Comparison of ENCODE assay signal across 28 mouse cellular contexts in genomic region chr5:117457583-117457982, GRCm38 (mm10). TPM values are rescaled to one million over a fixed set of nuclear protein-coding genes. Genes with fewer than 3 reads are reported as not detected.
DNase-seq lines count a peak whose midpoint lies in the region; ATAC-seq lines count a peak whose summit lies in the region.
"Had no signal": no experiment of that assay in that cellular context is flagged by ENCODE, and none has a peak within 500 bp of the region (broad histone marks: within the 10 kb centered on the region; RNA-seq: fewer than 3 reads in every experiment).

No protein-coding gene starts in this region.

- peak; percentile 16 for DNase-seq in hindbrain, embryonic 10.5 days (ENCODE audit: low spot score)
- DNase-seq in hindbrain, embryonic 14.5 days (ENCODE audit: low spot score) = no peak
- no peak for DNase-seq in midbrain, embryonic 10.5 days (ENCODE audit: low spot score)
- no peak for DNase-seq in midbrain, embryonic 11.5 days (ENCODE audit: low spot score, missing footprints)
- DNase-seq in yolk sac, embryonic 10.5 days (ENCODE audit: low spot score) = peak; percentile 20
- DNase-seq in layer of hippocampus, adult 9-10 months (ENCODE audit: low spot score) = no peak
- DNase-seq in thymus, postnatal 14 days = no peak
- DNase-seq: adrenal gland, postnatal 14 days; B cell, adult 2 months; cerebellum, adult 11 months; cerebellum, adult 2 months; cerebellum, adult 9-11 months; cerebellum, postnatal 25 days; gastrocnemius, postnatal 10 days; gastrocnemius, postnatal 36 days; heart, adult 11 months; heart, postnatal 14 days; heart, postnatal 4 days had no signal

- peaks cover 44% of the 10 kb centered on the region for H3K4me1 ChIP-seq in hindbrain, embryonic 10.5 days (replicated peaks)
- no peaks in the 10 kb centered on the region for H3K4me1 ChIP-seq in hindbrain, embryonic 14.5 days (replicated peaks; ENCODE audit: control insufficient read depth, insufficient read depth, low read length)
- peaks cover 32% of the 10 kb centered on the region for H3K4me1 ChIP-seq in midbrain, embryonic 10.5 days
- H3K4me1 ChIP-seq in midbrain, embryonic 11.5 days (ENCODE audit: control insufficient read depth, insufficient read depth, low read length) = peaks cover 2% of the 10 kb centered on the region; the same call in 1 of the 2 replicates
- peaks cover 22% of the 10 kb centered on the region for H3K4me1 ChIP-seq in liver, embryonic 15.5 days (replicated peaks)
- H3K4me1 ChIP-seq: embryonic facial prominence, embryonic 12.5 days; embryonic facial prominence, embryonic 15.5 days; forebrain, embryonic 12.5 days; forebrain, embryonic 15.5 days had no signal

- no peak for ATAC-seq in hindbrain, embryonic 14.5 days (ENCODE audit: low FRiP score)
- no peak for ATAC-seq in midbrain, embryonic 11.5 days (ENCODE audit: low FRiP score)
- peak; percentile 66 for ATAC-seq in liver, embryonic 15.5 days (ENCODE audit: insufficient read depth)
- ATAC-seq: forebrain, embryonic 15.5 days; Patski had no signal

- H3K36me3 ChIP-seq in hindbrain, embryonic 10.5 days = no peaks in the 10 kb centered on the region
- H3K36me3 ChIP-seq in hindbrain, embryonic 14.5 days (replicated peaks; ENCODE audit: control insufficient read depth, insufficient read depth) = no peaks in the 10 kb centered on the region
- no peaks in the 10 kb centered on the region for H3K36me3 ChIP-seq in midbrain, embryonic 10.5 days
- H3K36me3 ChIP-seq in midbrain, embryonic 11.5 days (ENCODE audit: control insufficient read depth, insufficient read depth, low read length) = no peaks in the 10 kb centered on the region
- no peaks in the 10 kb centered on the region for H3K36me3 ChIP-seq in liver, embryonic 15.5 days (replicated peaks)
- H3K36me3 ChIP-seq: embryonic facial prominence, embryonic 12.5 days; embryonic facial prominence, embryonic 15.5 days; forebrain, embryonic 12.5 days; forebrain, embryonic 15.5 days; G1E; heart, embryonic 13.5 days; hindbrain, embryonic 13.5 days had no signal

- peak overlapping the region; percentile 69 for H3K27ac ChIP-seq in hindbrain, embryonic 10.5 days
- H3K27ac ChIP-seq in hindbrain, embryonic 14.5 days = no peak overlapping the region
- peak overlapping the region; percentile 52; the same call in 1 of the 2 replicates for H3K27ac ChIP-seq in midbrain, embryonic 10.5 days (replicated peaks)
- no peak overlapping the region for H3K27ac ChIP-seq in midbrain, embryonic 11.5 days (ENCODE audit: low read depth, low read length)
- H3K27ac ChIP-seq in liver, embryonic 15.5 days (replicated peaks) = no peak overlapping the region
- H3K27ac ChIP-seq: embryonic facial prominence, embryonic 12.5 days; embryonic facial prominence, embryonic 15.5 days; forebrain, embryonic 12.5 days; forebrain, embryonic 15.5 days; heart, embryonic 13.5 days; hindbrain, embryonic 13.5 days had no signal

- 61% methylated on average over 8 of the region's 8 CpGs for WGBS in hindbrain, embryonic 10.5 days
- 53% methylated on average over 8 of the region's 8 CpGs for WGBS in hindbrain, embryonic 14.5 days
- 83% methylated on average over 8 of the region's 8 CpGs for WGBS in midbrain, embryonic 10.5 days
- 74% methylated on average over 8 of the region's 8 CpGs for WGBS in midbrain, embryonic 11.5 days
- WGBS in liver, embryonic 15.5 days (ENCODE audit: insufficient replicate concordance) = 66% methylated on average over 8 of the region's 8 CpGs

- 0 out of 2 replicates have a peak overlapping the region, but pooled peaks have one; percentile 16 for H3K4me3 ChIP-seq in hindbrain, embryonic 10.5 days
- H3K4me3 ChIP-seq in hindbrain, embryonic 14.5 days (replicated peaks; ENCODE audit: low read length) = no peak overlapping the region
- H3K4me3 ChIP-seq in midbrain, embryonic 10.5 days = no peak overlapping the region
- no peak overlapping the region for H3K4me3 ChIP-seq in midbrain, embryonic 11.5 days (ENCODE audit: low read depth, low read length)
- H3K4me3 ChIP-seq in liver, embryonic 15.5 days (replicated peaks) = no peak overlapping the region
- H3K4me3 ChIP-seq: embryonic facial prominence, embryonic 12.5 days; embryonic facial prominence, embryonic 15.5 days; forebrain, embryonic 12.5 days; forebrain, embryonic 15.5 days; heart, embryonic 13.5 days; hindbrain, embryonic 13.5 days had no signal

- no peaks in the 10 kb centered on the region for H3K27me3 ChIP-seq in hindbrain, embryonic 10.5 days (ENCODE audit: insufficient read depth, poor library complexity, severe bottlenecking)
- H3K27me3 ChIP-seq in hindbrain, embryonic 14.5 days (ENCODE audit: control insufficient read depth, insufficient read depth, low read length) = no peaks in the 10 kb centered on the region
- no peaks in the 10 kb centered on the region for H3K27me3 ChIP-seq in midbrain, embryonic 10.5 days (ENCODE audit: low read depth, poor library complexity, severe bottlenecking)
- H3K27me3 ChIP-seq in midbrain, embryonic 11.5 days (ENCODE audit: control insufficient read depth, insufficient read depth, low read length) = no peaks in the 10 kb centered on the region
- H3K27me3 ChIP-seq in liver, embryonic 15.5 days = no peaks in the 10 kb centered on the region
- H3K27me3 ChIP-seq: CH12.LX; embryonic facial prominence, embryonic 12.5 days; embryonic facial prominence, embryonic 15.5 days; forebrain, embryonic 12.5 days; forebrain, embryonic 15.5 days; heart, embryonic 13.5 days; hindbrain, embryonic 13.5 days had no signal

- H3K9ac ChIP-seq in hindbrain, embryonic 14.5 days = no peak overlapping the region
- H3K9ac ChIP-seq in midbrain, embryonic 11.5 days (ENCODE audit: low read length) = no peak overlapping the region
- H3K9ac ChIP-seq in liver, embryonic 15.5 days = no peak overlapping the region
- H3K9ac ChIP-seq: embryonic facial prominence, embryonic 12.5 days; embryonic facial prominence, embryonic 15.5 days; forebrain, embryonic 12.5 days; forebrain, embryonic 15.5 days; heart, embryonic 13.5 days; hindbrain, embryonic 13.5 days had no signal

- H3K4me2 ChIP-seq in hindbrain, embryonic 14.5 days (replicated peaks) = no peak overlapping the region
- H3K4me2 ChIP-seq in midbrain, embryonic 11.5 days = no peak overlapping the region
- H3K4me2 ChIP-seq in liver, embryonic 15.5 days = no peak overlapping the region
- H3K4me2 ChIP-seq: embryonic facial prominence, embryonic 12.5 days; embryonic facial prominence, embryonic 15.5 days; forebrain, embryonic 12.5 days; forebrain, embryonic 15.5 days; heart, embryonic 13.5 days; hindbrain, embryonic 13.5 days had no signal

- H3K9me3 ChIP-seq in hindbrain, embryonic 10.5 days = 0 out of 2 replicates have a peak, but pooled peaks cover 8% of the 10 kb centered on the region
- H3K9me3 ChIP-seq in hindbrain, embryonic 14.5 days (ENCODE audit: control insufficient read depth, low read length) = peaks cover 5% of the 10 kb centered on the region; the same call in 1 of the 2 replicates
- H3K9me3 ChIP-seq in midbrain, embryonic 10.5 days (replicated peaks) = peaks cover 7% of the 10 kb centered on the region; the same call in 1 of the 2 replicates
- H3K9me3 ChIP-seq in midbrain, embryonic 11.5 days (ENCODE audit: control insufficient read depth, low read length) = peaks cover 2% of the 10 kb centered on the region; the same call in 1 of the 2 replicates
- H3K9me3 ChIP-seq in liver, embryonic 15.5 days (replicated peaks) = no peaks in the 10 kb centered on the region
- H3K9me3 ChIP-seq: embryonic facial prominence, embryonic 12.5 days; embryonic facial prominence, embryonic 15.5 days; forebrain, embryonic 15.5 days; hindbrain, embryonic 13.5 days had no signal

RNA-seq across cellular contexts. Expression of gene Ksr2, which starts 43.8 kb away (rescaled TPM):
- 0.92 and 2.1 TPM in 2 replicates for polyA plus RNA-seq in hindbrain, embryonic 10.5 days (2016; fragmentation: Nextera tagmentation; extraction: Ambion mirVana)
- 7.5 and 8.0 TPM in 2 replicates for polyA plus RNA-seq in hindbrain, embryonic 14.5 days (2014; fragmentation: Nextera tagmentation; extraction: Ambion mirVana)
- polyA plus RNA-seq in midbrain, embryonic 10.5 days (2016; fragmentation: Nextera tagmentation; extraction: Ambion mirVana) = 0.52 and 0.68 TPM in 2 replicates
- 0.90 and 1.3 TPM in 2 replicates for polyA plus RNA-seq in midbrain, embryonic 11.5 days (2014; fragmentation: Nextera tagmentation; extraction: Ambion mirVana)
- 0.10 and 0.16 TPM in 2 replicates for polyA plus RNA-seq in liver, embryonic 15.5 days (2015; fragmentation: Nextera tagmentation; extraction: Ambion mirVana)
- polyA plus RNA-seq: G1E, Patski had no signal

Comparison
In these comparisons a context has a peak if more than half of its experiments do, and no peak if none do; other contexts are left out.
1. DNase-seq: peak in hindbrain, embryonic 10.5 days (single experiment) and yolk sac, embryonic 10.5 days (single experiment); none in hindbrain, embryonic 14.5 days (single experiment), midbrain, embryonic 10.5 days (single experiment), midbrain, embryonic 11.5 days (single experiment), layer of hippocampus, adult 9-10 months (single experiment) and thymus, postnatal 14 days (single experiment).
2. H3K27ac ChIP-seq: peak in hindbrain, embryonic 10.5 days (single experiment) and midbrain, embryonic 10.5 days (single experiment); none in hindbrain, embryonic 14.5 days (single experiment), midbrain, embryonic 11.5 days (single experiment) and liver, embryonic 15.5 days (single experiment).